Mouse (Mus musculus) neural tube, embryonic 15.5 days (tissue): ENCODE data around the gene Odf3b. TPM values are rescaled to one million over a fixed set of nuclear protein-coding genes. Genes with fewer than 3 reads are reported as not detected.
A peak's percentile ranks its signal among the peaks of the same experiment; 100 is the strongest.

Source experiments
- ATAC-seq: fragments of 200-750 bp; cut with Nextera tagmentation; 2 replicates; pipeline ENCODE4 v1.8.0; 2017; ENCODE audit warnings: mild to moderate bottlenecking, moderate TSS enrichment, moderate library complexity; ENCODE audit not compliant: low FRiP score
- H3K27ac ChIP-seq: fragments of 300-500 bp; sonication (generic); replicated peaks from 2 replicates; pipeline ENCODE4 v1.5.1; 2015; ENCODE audit warnings: mild to moderate bottlenecking, inconsistent platforms
- H3K27me3 ChIP-seq: fragments of 300-500 bp; sonication (generic); replicated peaks from 2 replicates; pipeline ENCODE4 v1.6.1; 2015; ENCODE audit warnings: inconsistent platforms
- H3K36me3 ChIP-seq: fragments of 300-500 bp; sonication (generic); 2 replicates; pipeline ENCODE4 v1.6.1; 2015; ENCODE audit warnings: inconsistent platforms
- H3K4me1 ChIP-seq: fragments of 300-500 bp; sonication (generic); 2 replicates; pipeline ENCODE4 v1.6.1; 2015; ENCODE audit warnings: inconsistent platforms
- H3K4me2 ChIP-seq: fragments of 300-500 bp; sonication (generic); 2 replicates; pipeline ENCODE4 v1.6.1; 2015; ENCODE audit warnings: inconsistent platforms, mild to moderate bottlenecking, moderate library complexity
- H3K4me3 ChIP-seq: fragments of 300-500 bp; sonication (generic); replicated peaks from 2 replicates; pipeline ENCODE4 v1.5.1; 2015; ENCODE audit warnings: mild to moderate bottlenecking, inconsistent platforms
- H3K9ac ChIP-seq: fragments of 300-500 bp; sonication (generic); replicated peaks from 2 replicates; pipeline ENCODE4 v1.6.1; 2015; ENCODE audit warnings: mild to moderate bottlenecking, inconsistent platforms
- H3K9me3 ChIP-seq: fragments of 300-500 bp; sonication (generic); replicated peaks from 2 replicates; pipeline ENCODE4 v1.6.1; 2016; ENCODE audit warnings: inconsistent platforms
- WGBS: fragments of 180-500 bp; shearing (Covaris S2); methylation state at CpG from one replicate; pipeline ENCODE4 v1.1.7; 2015; ENCODE audit warnings: mixed read lengths; 5-methylcytosine and 5-hydroxymethylcytosine counted together
- polyA plus RNA-seq: library from polyadenylated mRNA; unstranded; fragments of >200 nt; fragmentation: Nextera tagmentation; extraction: Ambion mirVana; gene quantifications from 2 replicates; pipeline ENCODE4 v1.2.1, GENCODE M21; 2015

The Odf3b gene
- polyA plus RNA-seq, 1 experiment from 2014 or later, result 2.4 TPM

DNA sequence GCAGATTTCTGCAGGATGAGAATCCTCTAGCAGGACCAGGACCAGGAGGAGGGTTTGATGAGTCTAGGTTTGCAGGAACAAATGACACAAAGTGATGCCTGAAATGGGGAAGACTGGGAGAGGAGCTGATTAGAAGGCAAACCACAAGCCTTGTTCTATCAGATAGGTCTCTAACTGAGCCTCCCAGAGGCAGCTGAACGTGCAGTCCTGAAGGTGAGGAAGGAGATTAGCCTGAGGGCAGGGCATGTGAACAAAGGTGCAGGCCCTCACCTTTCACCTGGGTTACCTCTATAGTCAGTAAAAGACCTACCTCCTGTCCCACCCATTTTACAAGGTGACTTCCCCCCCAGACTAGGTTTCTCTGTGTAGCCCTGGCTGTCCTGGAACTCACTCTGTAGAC is 20.6 kb upstream of the Odf3b start:
- H3K27me3 ChIP-seq, result no peaks in the 10 kb centered on the region
- no peak overlapping the region for H3K4me3 ChIP-seq
- no peak overlapping the region for H3K27ac ChIP-seq
- no peak for ATAC-seq
- H3K4me2 ChIP-seq, result no peak overlapping the region
- H3K9me3 ChIP-seq, result no peaks in the 10 kb centered on the region
- H3K4me1 ChIP-seq, result no peaks in the 10 kb centered on the region
- no peak overlapping the region for H3K9ac ChIP-seq
- 67% methylated on average over 1 of the region's 1 CpGs for WGBS
- H3K36me3 ChIP-seq, result no peaks in the 10 kb centered on the region

DNA sequence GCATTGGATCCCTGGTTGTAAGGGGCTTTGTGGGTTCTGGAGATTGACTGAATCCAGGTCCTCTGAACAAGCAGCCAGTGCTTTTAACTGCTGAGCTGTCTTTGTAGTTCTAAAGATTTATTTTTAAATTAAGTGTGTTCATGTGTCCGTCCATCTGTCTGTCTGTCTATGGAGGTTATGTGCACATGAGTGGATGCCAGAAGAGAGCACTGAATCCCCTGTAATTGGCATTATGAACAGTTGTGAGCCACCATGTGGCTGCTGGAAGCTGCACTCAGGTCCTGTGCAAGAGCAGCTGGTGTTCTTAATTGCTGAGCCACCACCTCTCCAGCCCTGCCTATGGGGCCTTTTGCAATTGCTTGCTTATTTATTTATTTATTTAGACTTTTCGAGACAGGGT is 19.1 kb upstream of the Odf3b start:
- ATAC-seq, result no peak
- H3K9me3 ChIP-seq, result no peaks in the 10 kb centered on the region
- no peak overlapping the region for H3K27ac ChIP-seq
- no peaks in the 10 kb centered on the region for H3K4me1 ChIP-seq
- 63% methylated on average over 2 of the region's 2 CpGs for WGBS
- no peaks in the 10 kb centered on the region for H3K27me3 ChIP-seq
- no peak overlapping the region for H3K4me2 ChIP-seq
- H3K4me3 ChIP-seq, result no peak overlapping the region
- no peaks in the 10 kb centered on the region for H3K36me3 ChIP-seq
- no peak overlapping the region for H3K9ac ChIP-seq

DNA sequence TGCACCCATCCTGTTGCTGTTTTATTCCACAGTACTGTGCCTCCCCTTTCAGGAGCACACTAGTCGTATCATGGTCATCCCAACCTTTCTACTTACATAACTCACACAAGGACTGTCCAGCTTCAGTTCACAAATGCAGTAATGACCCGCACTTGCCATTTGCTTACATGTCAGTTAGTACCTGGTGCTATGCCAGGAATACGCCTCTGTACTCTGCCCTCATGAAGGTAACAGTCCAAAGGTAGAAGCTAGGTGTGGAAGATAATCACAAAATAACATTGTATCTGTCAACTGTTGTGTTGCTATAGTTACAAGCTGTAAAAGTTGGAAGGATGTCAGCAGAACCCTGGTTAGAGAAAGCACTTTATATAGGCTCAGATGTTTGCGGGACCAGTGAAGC is 17.8 kb upstream of the Odf3b start:
- Histone ChIP-seq H3K27me3 (no peaks in the 10 kb centered on the region), H3K4me2 (no peak overlapping the region), H3K9me3 (no peaks in the 10 kb centered on the region), H3K36me3 (no peaks in the 10 kb centered on the region), H3K4me1 (no peaks in the 10 kb centered on the region), H3K4me3 (no peak overlapping the region), H3K27ac (no peak overlapping the region), H3K9ac (no peak overlapping the region)
- WGBS, result 89% methylated on average over 4 of the region's 4 CpGs
- ATAC-seq, result no peak

DNA sequence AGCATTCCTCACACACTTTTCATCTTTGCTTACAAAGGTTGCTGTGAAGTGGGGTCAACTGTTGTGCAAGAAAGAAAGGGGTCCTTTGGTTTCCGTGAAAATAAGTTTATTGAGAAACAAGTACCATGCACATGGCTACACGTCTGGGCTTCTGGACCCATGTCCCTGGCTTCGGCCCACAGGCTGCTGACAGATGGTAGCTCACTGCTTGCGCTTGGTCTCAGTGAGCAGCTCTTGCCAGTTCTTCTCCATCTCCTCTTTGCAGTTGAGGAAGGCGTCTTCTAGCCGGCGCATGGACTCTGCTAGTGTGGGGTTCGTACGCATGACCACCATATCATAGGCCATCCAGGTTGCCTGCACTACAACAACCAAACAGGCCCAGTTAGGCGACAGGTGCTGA is 11.0 kb upstream of the Odf3b start:
- Histone ChIP-seq H3K27ac (no peak overlapping the region), H3K4me2 (no peak overlapping the region), H3K36me3 (no peaks in the 10 kb centered on the region), H3K9ac (no peak overlapping the region), H3K4me3 (no peak overlapping the region), H3K9me3 (no peaks in the 10 kb centered on the region), H3K27me3 (no peaks in the 10 kb centered on the region), H3K4me1 (no peaks in the 10 kb centered on the region)
- ATAC-seq, result no peak
- 93% methylated on average over 10 of the region's 10 CpGs for WGBS

DNA sequence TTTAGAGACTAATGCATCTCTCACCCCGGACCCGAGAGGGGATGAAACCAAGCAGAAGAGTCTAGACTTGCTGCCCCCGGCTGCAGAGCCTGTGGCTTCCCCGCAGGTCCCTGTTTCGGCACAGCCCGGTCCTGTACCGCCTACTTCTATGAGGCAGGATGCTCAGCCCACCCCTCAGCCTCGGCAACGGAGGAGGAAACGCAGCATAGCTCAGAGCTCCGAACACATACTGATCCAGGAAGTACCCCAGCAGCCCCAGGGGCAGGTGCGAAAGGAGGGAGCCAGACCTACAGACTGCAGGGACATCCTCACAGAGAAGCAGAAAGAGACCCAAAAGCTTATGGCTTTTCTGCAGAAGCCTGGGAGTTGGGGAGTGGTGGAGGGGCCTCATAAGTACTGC is 8.0 kb upstream of the Odf3b start:
- no peak overlapping the region for H3K27ac ChIP-seq
- 54% methylated on average over 12 of the region's 12 CpGs for WGBS
- no peak overlapping the region for H3K4me2 ChIP-seq
- H3K4me3 ChIP-seq, result no peak overlapping the region
- no peak for ATAC-seq
- no peaks in the 10 kb centered on the region for H3K36me3 ChIP-seq
- no peaks in the 10 kb centered on the region for H3K4me1 ChIP-seq
- H3K27me3 ChIP-seq, result no peaks in the 10 kb centered on the region; the same call in none of the 2 replicates
- H3K9ac ChIP-seq, result no peak overlapping the region
- no peaks in the 10 kb centered on the region for H3K9me3 ChIP-seq

DNA sequence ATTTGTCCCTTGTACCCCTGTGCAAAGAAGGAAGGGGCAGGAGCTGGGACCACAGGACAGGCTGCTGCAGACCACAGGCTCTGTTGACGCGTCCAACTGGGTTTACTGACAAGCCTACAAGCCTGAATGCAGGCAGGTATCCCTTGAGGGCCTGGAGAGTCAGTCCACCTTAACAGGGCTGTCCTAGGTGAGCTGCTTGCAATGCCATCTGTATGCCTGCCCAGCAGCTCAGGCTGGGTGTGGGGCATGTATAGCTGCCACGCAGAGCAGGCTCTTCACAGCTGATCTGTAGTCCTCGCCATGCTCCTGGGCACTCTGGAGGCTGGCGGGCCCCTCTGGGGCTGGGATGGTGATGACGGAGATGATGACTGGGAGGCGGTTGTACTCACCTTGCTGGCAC is 5.5 kb upstream of the Odf3b start, which contains the start of gene Klhdc7b:
Gene Klhdc7b (plus strand): TSS at position 301 of the 400 bp plus-strand sequence.
- WGBS, result 88% methylated on average over 7 of the region's 7 CpGs
- H3K27ac ChIP-seq, result no peak within 1 kb of the TSS
- H3K9ac ChIP-seq, result no peak within 1 kb of the TSS
- H3K4me1 ChIP-seq, result no peaks in the 10 kb centered on the region
- no peak for ATAC-seq
- H3K36me3 ChIP-seq, result no peaks in the 10 kb centered on the region
- no peak within 1 kb of the TSS for H3K4me3 ChIP-seq
- no peak within 1 kb of the TSS for H3K4me2 ChIP-seq
- peaks cover 8% of the 10 kb centered on the region for H3K27me3 ChIP-seq
- H3K9me3 ChIP-seq, result no peaks in the 10 kb centered on the region

DNA sequence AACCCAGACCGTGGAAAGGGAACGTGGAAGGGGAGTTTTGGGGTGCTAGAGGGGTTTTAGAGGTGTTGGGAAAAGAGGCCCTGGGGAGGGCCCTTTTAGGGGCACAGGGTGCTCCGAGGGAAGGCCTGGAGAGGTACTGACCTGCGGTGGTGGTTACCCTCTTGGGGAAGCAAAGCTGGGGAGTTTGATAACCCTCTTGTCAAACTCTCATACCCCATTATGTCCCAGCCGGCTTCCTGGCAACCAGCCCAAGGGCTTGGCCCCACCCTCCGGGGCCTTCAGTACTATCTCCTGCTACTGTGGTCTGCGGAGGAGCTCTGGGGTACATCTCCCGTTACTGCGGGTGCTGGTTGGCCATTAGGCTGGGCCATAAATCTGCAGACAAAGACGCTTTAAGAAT is 347 bp upstream of the Odf3b start:
- 4% methylated on average over 10 of the region's 10 CpGs for WGBS
- H3K9me3 ChIP-seq, result no peaks in the 10 kb centered on the region
- no peaks in the 10 kb centered on the region for H3K36me3 ChIP-seq
- peaks cover 46% of the 10 kb centered on the region for H3K27me3 ChIP-seq
- H3K27ac ChIP-seq, result no peak overlapping the region
- H3K4me1 ChIP-seq, result peaks cover 21% of the 10 kb centered on the region
- 0 out of 2 replicates have a peak overlapping the region, but pooled peaks have one; percentile 23 for H3K9ac ChIP-seq
- peak overlapping the region; percentile 62 for H3K4me2 ChIP-seq
- peak overlapping the region; percentile 35 for H3K4me3 ChIP-seq
- ATAC-seq, result no peak

DNA sequence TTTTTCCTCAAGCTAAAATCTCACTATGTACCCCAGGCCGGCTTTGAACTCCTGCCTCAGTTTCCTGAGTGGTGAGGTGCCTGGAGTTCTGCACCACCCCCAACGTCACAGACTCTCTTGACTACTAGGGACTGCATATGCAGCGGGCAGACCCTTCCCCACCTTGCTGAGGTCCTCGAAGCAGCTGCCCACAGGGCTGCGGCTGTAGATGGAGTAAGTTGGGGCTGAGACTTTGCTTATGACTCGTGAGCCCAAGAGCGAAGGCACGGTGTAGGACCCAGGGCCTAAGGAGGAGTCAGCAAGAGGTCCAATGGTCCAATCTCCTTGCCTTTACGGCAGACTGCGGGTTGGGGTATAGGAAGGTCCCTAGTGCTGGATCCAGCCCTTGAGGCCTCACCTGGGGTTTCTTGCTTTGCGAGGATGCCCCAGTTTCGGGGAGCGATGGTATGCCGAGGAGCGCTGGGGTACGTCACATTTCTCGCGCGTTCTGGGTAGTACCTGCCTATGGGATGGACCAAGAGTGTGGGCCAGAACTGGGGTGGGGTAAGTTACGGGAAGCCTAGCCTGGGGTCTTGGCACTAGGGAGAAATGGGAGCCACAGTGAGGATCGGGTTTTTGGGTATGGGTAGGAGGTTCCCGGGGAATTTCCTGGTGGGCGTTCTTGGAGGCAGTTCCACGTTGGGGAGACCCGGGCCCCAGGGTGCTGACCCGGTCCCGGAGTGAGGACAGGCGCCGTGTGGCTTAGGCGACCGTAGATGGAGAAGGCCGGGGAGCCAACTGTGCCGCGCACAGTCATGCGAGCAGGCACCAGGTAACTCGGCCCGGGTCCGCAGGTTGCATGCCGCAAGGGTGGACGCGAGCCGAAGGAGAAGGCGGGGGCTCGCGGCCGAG is 899 bp downstream of the Odf3b start:
- ATAC-seq, result no peak
- Histone ChIP-seq H3K4me1 (peaks cover 28% of the 10 kb centered on the region), H3K4me3 (peak overlapping the region; percentile 35), H3K9ac (peak overlapping the region; percentile 23), H3K36me3 (no peaks in the 10 kb centered on the region), H3K4me2 (peak overlapping the region; percentile 62), H3K27ac (no peak overlapping the region), H3K27me3 (peaks cover 46% of the 10 kb centered on the region), H3K9me3 (no peaks in the 10 kb centered on the region)
- WGBS, result 9% methylated on average over 46 of the region's 46 CpGs

DNA sequence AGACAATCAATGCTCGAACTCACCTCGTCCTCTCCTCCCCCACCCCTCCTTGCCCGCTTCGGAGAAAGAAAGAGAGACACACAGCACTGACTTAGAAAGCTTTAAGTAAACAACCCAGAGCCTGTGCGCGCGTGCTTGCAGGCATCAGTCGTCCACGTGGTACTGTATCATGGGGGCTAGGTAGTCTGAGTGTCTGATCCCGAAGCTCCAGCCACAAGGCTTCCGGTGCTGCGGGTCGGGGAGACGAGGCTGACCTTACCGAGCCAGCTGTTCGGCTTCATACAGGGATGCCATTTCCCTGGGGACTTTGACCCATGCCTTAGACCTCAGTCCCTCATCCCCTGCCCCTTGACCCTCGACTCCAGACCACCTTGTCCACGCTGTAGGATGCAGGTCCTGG is 1.7 kb downstream of the Odf3b start:
- Histone ChIP-seq H3K9me3 (no peaks in the 10 kb centered on the region), H3K4me2 (no peak overlapping the region), H3K4me1 (peaks cover 36% of the 10 kb centered on the region), H3K36me3 (peaks cover 4% of the 10 kb centered on the region; the same call in 1 of the 2 replicates), H3K27ac (no peak overlapping the region), H3K9ac (no peak overlapping the region; the same call in 1 of the 2 replicates), H3K27me3 (peaks cover 46% of the 10 kb centered on the region), H3K4me3 (no peak overlapping the region)
- 6% methylated on average over 18 of the region's 18 CpGs for WGBS
- no peak for ATAC-seq

DNA sequence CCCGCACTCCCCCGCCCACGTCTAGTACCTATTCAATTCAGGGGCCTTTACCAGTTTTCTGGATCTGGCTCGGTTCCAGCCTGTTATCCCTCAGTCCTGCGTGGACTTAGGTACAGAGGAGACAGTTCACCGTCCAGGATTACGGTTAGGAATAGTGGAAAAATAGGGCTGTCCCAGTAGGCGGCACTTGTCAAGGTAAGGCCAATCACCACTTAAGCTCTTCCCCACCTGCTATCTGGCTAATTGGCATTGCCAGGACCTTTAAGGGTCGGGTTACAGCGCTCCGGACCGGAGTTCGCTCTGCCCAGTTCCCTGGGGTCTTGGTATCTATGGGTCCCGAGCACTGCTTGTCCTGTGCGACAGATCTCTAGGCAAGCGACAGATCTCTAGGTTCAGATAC is 2.1 kb downstream of the Odf3b start, which contains the start of gene Tymp:
Gene Tymp (minus strand): TSS at position 83 of the 400 bp plus-strand sequence.
- H3K9me3 ChIP-seq, result no peaks in the 10 kb centered on the region
- H3K4me1 ChIP-seq, result peaks cover 38% of the 10 kb centered on the region
- ATAC-seq, result no peak
- H3K36me3 ChIP-seq, result peaks cover 8% of the 10 kb centered on the region
- no peak within 1 kb of the TSS for H3K27ac ChIP-seq
- H3K4me3 ChIP-seq, result no peak within 1 kb of the TSS
- 20% methylated on average over 16 of the region's 16 CpGs for WGBS
- no peak within 1 kb of the TSS for H3K4me2 ChIP-seq
- peaks cover 46% of the 10 kb centered on the region for H3K27me3 ChIP-seq
- no peak within 1 kb of the TSS; the same call in 1 of the 2 replicates for H3K9ac ChIP-seq

DNA sequence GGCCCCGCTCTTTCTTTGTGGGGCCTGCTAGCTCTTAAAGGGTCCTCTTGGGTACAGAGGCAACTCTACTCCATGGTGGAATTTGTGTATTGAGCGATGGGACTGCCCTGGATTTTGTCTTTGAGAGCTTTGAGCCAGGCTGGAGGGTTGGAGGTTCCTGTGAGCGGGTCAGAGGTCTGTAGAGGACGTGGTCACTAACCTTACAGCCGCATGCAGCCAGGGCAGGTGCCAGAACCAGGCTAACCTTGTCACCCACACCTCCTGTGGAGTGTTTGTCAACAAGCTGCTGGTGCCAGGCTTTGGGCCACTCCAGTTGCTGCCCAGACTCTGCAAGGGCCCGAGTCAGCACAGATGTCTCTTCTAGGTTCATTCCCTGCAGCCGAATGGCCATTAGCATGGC is 3.0 kb downstream of the Odf3b start:
- WGBS, result 84% methylated on average over 7 of the region's 7 CpGs
- H3K9me3 ChIP-seq, result no peaks in the 10 kb centered on the region
- peaks cover 44% of the 10 kb centered on the region for H3K27me3 ChIP-seq
- H3K27ac ChIP-seq, result no peak overlapping the region
- no peak for ATAC-seq
- no peak overlapping the region for H3K4me2 ChIP-seq
- H3K4me1 ChIP-seq, result peaks cover 38% of the 10 kb centered on the region
- H3K4me3 ChIP-seq, result no peak overlapping the region
- no peak overlapping the region for H3K9ac ChIP-seq
- H3K36me3 ChIP-seq, result peaks cover 17% of the 10 kb centered on the region
